Comparison of ENCODE assay signal across 16 mouse cellular contexts in genomic region chr7:99969151-99969550, GRCm38 (mm10). TPM values are rescaled to one million over a fixed set of nuclear protein-coding genes. Genes with fewer than 3 reads are reported as not detected.
A peak's percentile ranks its signal among the peaks of the same experiment; 100 is the strongest.
DNase-seq lines count a peak whose midpoint lies in the region; ATAC-seq and TF ChIP-seq lines count a peak whose summit lies in the region.
"Had no signal": no experiment of that assay in that cellular context is flagged by ENCODE, and none has a peak within 500 bp of the region (broad histone marks: within the 10 kb centered on the region; RNA-seq: fewer than 3 reads in every experiment).

No protein-coding gene starts in this region.

- no peak overlapping the region for H3K4me2 ChIP-seq in forebrain, embryonic 11.5 days (ENCODE audit: low read depth, low read length, severe bottlenecking)
- H3K4me2 ChIP-seq in forebrain, embryonic 12.5 days: no peak overlapping the region
- no peak overlapping the region for H3K4me2 ChIP-seq in kidney, embryonic 15.5 days
- H3K4me2 ChIP-seq: heart, embryonic 13.5 days; hindbrain, embryonic 15.5 days; liver, embryonic 13.5 days; lung, embryonic 15.5 days had no signal

- TF ChIP-seq CTCF in cortical plate, adult 2 months (IDR thresholded peaks at IDR 0.05; ENCODE audit: extremely low read depth, insufficient read depth, low read length): no peak

- no peak for ATAC-seq in forebrain, embryonic 11.5 days (replicated peaks; ENCODE audit: low FRiP score)
- no peak for ATAC-seq in forebrain, embryonic 12.5 days (ENCODE audit: low FRiP score)
- ATAC-seq in kidney, embryonic 15.5 days (replicated peaks; ENCODE audit: low FRiP score): no peak
- ATAC-seq: intestine, postnatal 0 days had no signal

- H3K9me3 ChIP-seq in forebrain, embryonic 11.5 days (ENCODE audit: control insufficient read depth, low read length): no peaks in the 10 kb centered on the region
- H3K9me3 ChIP-seq in forebrain, embryonic 12.5 days: no peaks in the 10 kb centered on the region
- no peaks in the 10 kb centered on the region for H3K9me3 ChIP-seq in kidney, embryonic 15.5 days (replicated peaks)
- H3K9me3 ChIP-seq: heart, embryonic 13.5 days; hindbrain, embryonic 15.5 days; liver, embryonic 13.5 days; lung, embryonic 15.5 days; midbrain, embryonic 10.5 days had no signal

- H3K36me3 ChIP-seq in forebrain, embryonic 11.5 days (ENCODE audit: control insufficient read depth, insufficient read depth, low read length): no peaks in the 10 kb centered on the region
- no peaks in the 10 kb centered on the region for H3K36me3 ChIP-seq in forebrain, embryonic 12.5 days (replicated peaks)
- no peaks in the 10 kb centered on the region for H3K36me3 ChIP-seq in kidney, embryonic 15.5 days
- H3K36me3 ChIP-seq: heart, embryonic 13.5 days; hindbrain, embryonic 15.5 days; liver, embryonic 13.5 days; lung, embryonic 15.5 days; midbrain, embryonic 10.5 days had no signal

- H3K4me3 ChIP-seq in forebrain, embryonic 11.5 days (ENCODE audit: low read depth, low read length): no peak overlapping the region
- no peak overlapping the region for H3K4me3 ChIP-seq in forebrain, embryonic 12.5 days (replicated peaks)
- no peak overlapping the region for H3K4me3 ChIP-seq in kidney, embryonic 15.5 days (replicated peaks)
- H3K4me3 ChIP-seq in cortical plate, adult 2 months (ENCODE audit: insufficient read depth, low read length): no peak overlapping the region
- H3K4me3 ChIP-seq: heart, embryonic 13.5 days; hindbrain, embryonic 15.5 days; liver, embryonic 13.5 days; lung, embryonic 15.5 days; midbrain, embryonic 10.5 days had no signal

- no peaks in the 10 kb centered on the region for H3K27me3 ChIP-seq in forebrain, embryonic 11.5 days (ENCODE audit: control insufficient read depth, insufficient read depth, low read length)
- no peaks in the 10 kb centered on the region for H3K27me3 ChIP-seq in forebrain, embryonic 12.5 days
- no peaks in the 10 kb centered on the region for H3K27me3 ChIP-seq in kidney, embryonic 15.5 days
- H3K27me3 ChIP-seq: heart, embryonic 13.5 days; hindbrain, embryonic 15.5 days; liver, embryonic 13.5 days; lung, embryonic 15.5 days had no signal

- peaks cover 14% of the 10 kb centered on the region for H3K4me1 ChIP-seq in forebrain, embryonic 11.5 days (replicated peaks; ENCODE audit: control insufficient read depth, insufficient read depth, low read length)
- H3K4me1 ChIP-seq in forebrain, embryonic 12.5 days: peaks cover 72% of the 10 kb centered on the region
- H3K4me1 ChIP-seq in kidney, embryonic 15.5 days: peaks cover 64% of the 10 kb centered on the region
- peaks cover 35% of the 10 kb centered on the region for H3K4me1 ChIP-seq in cortical plate, adult 2 months (ENCODE audit: control insufficient read depth, insufficient read depth, low read length)

- H3K9ac ChIP-seq in forebrain, embryonic 11.5 days (ENCODE audit: low read length): no peak overlapping the region
- H3K9ac ChIP-seq in forebrain, embryonic 12.5 days: no peak overlapping the region
- no peak overlapping the region for H3K9ac ChIP-seq in kidney, embryonic 15.5 days
- H3K9ac ChIP-seq: heart, embryonic 13.5 days; hindbrain, embryonic 15.5 days; liver, embryonic 13.5 days; lung, embryonic 15.5 days had no signal

- WGBS in forebrain, embryonic 11.5 days: 81% methylated on average over 4 of the region's 4 CpGs
- 81% methylated on average over 4 of the region's 4 CpGs for WGBS in forebrain, embryonic 12.5 days
- WGBS in kidney, embryonic 15.5 days: 64% methylated on average over 4 of the region's 4 CpGs

- peak; percentile 39 for DNase-seq in forebrain, embryonic 11.5 days (ENCODE audit: low spot score)
- DNase-seq in kidney, postnatal 25 days: no peak
- peak; percentile 61 to 67 for DNase-seq in cerebellum, postnatal 10 days
- DNase-seq in spleen, postnatal 36 days (ENCODE audit: low spot score in 2 of 2): no peak
- DNase-seq: liver, embryonic 13.5 days; lung, postnatal 4 days had no signal

- H3K27ac ChIP-seq in forebrain, embryonic 11.5 days (ENCODE audit: low read depth, low read length): no peak overlapping the region
- no peak overlapping the region for H3K27ac ChIP-seq in forebrain, embryonic 12.5 days
- 0 out of 2 replicates have a peak overlapping the region, but pooled peaks have one; percentile 5 for H3K27ac ChIP-seq in kidney, embryonic 15.5 days
- peak overlapping the region; percentile 10; the same call in 1 of the 2 replicates for H3K27ac ChIP-seq in cortical plate, adult 2 months (ENCODE audit: insufficient read depth, low read length)
- H3K27ac ChIP-seq: heart, embryonic 13.5 days; hindbrain, embryonic 15.5 days; kidney, postnatal 0 days; liver, embryonic 13.5 days; lung, embryonic 15.5 days; midbrain, embryonic 10.5 days had no signal

- TF ChIP-seq POLR2A in cortical plate, adult 2 months (IDR thresholded peaks at IDR 0.05; ENCODE audit: extremely low read depth, insufficient read depth, low read length): no peak

RNA-seq across cellular contexts. Expression of gene Rnf169, which starts 11.1 kb away (rescaled TPM):
- polyA plus RNA-seq in forebrain, embryonic 11.5 days (2014; fragmentation: Nextera tagmentation; extraction: Ambion mirVana): 7.8 and 7.9 TPM in 2 replicates
- polyA plus RNA-seq in forebrain, embryonic 12.5 days (2016; fragmentation: Nextera tagmentation; extraction: Ambion mirVana): 6.0 and 7.1 TPM in 2 replicates
- 5.9 and 6.2 TPM in 2 replicates for polyA plus RNA-seq in kidney, embryonic 15.5 days (2015; fragmentation: Nextera tagmentation; extraction: Ambion mirVana)
- polyA plus RNA-seq in cortical plate, adult 2 months (2012; rRNA removed): 23.7 TPM in 2 replicates

RNA-seq across cellular contexts. Expression of gene Chrdl2, which starts 36.8 kb away (rescaled TPM):
- 0.25 and 0.47 TPM in 2 replicates for polyA plus RNA-seq in forebrain, embryonic 11.5 days (2014; fragmentation: Nextera tagmentation; extraction: Ambion mirVana)
- polyA plus RNA-seq in forebrain, embryonic 12.5 days (2016; fragmentation: Nextera tagmentation; extraction: Ambion mirVana): 0.13 and 0.20 TPM in 2 replicates
- 0.69 and 0.87 TPM in 2 replicates for polyA plus RNA-seq in kidney, embryonic 15.5 days (2015; fragmentation: Nextera tagmentation; extraction: Ambion mirVana)
- polyA plus RNA-seq in cortical plate, adult 2 months (2012; rRNA removed): 0.61 and 0.68 TPM in 2 replicates
- polyA plus RNA-seq: C2C12; liver, embryonic 13.5 days; lung, embryonic 15.5 days had no signal

Comparison
In these comparisons a context has a peak if more than half of its experiments do, and no peak if none do; other contexts are left out.
1. DNase-seq: peak in forebrain, embryonic 11.5 days (single experiment) and cerebellum, postnatal 10 days (2 of 2); none in kidney, postnatal 25 days (0 of 2) and spleen, postnatal 36 days (0 of 2).
2. H3K27ac ChIP-seq: peak in kidney, embryonic 15.5 days (single experiment) and cortical plate, adult 2 months (single experiment); none in forebrain, embryonic 11.5 days (single experiment) and forebrain, embryonic 12.5 days (single experiment).